Mouse (Mus musculus) lung, embryonic 14.5 days (tissue): Measurements from ENCODE around the gene Fgfr2. TPM values are rescaled to one million over a fixed set of nuclear protein-coding genes. Genes with fewer than 3 reads are reported as not detected.

ENCODE experiments used
- ATAC-seq: fragments of 200-750 bp; cut with Nextera tagmentation; 2 replicates; pipeline ENCODE4 v1.8.0; 2017; ENCODE audit warnings: mild to moderate bottlenecking, moderate TSS enrichment, moderate library complexity; ENCODE audit not compliant: insufficient read depth
- DNase-seq: peaks from one replicate; pipeline ENCODE4 v3.0.0-alpha.2; 2015
- H3K27ac ChIP-seq: fragments of 300-500 bp; sonication (generic); 2 replicates; pipeline ENCODE4 v1.5.1; 2014; ENCODE audit warnings: low read depth, mild to moderate bottlenecking, moderate library complexity
- H3K27me3 ChIP-seq: fragments of 300-500 bp; sonication (generic); 2 replicates; pipeline ENCODE4 v1.6.1; 2014; ENCODE audit warnings: low read length, control low read depth; ENCODE audit not compliant: insufficient read depth
- H3K36me3 ChIP-seq: fragments of 300-500 bp; sonication (generic); 2 replicates; pipeline ENCODE4 v1.6.1; 2014; ENCODE audit warnings: control low read depth; ENCODE audit not compliant: insufficient read depth
- H3K4me1 ChIP-seq: fragments of 300-500 bp; sonication (generic); 2 replicates; pipeline ENCODE4 v1.6.1; 2014; ENCODE audit warnings: antibody characterized with exemption, control low read depth; ENCODE audit not compliant: insufficient read depth
- H3K4me2 ChIP-seq: fragments of 300-500 bp; sonication (generic); 2 replicates; pipeline ENCODE4 v1.6.1; 2014; ENCODE audit warnings: mild to moderate bottlenecking
- H3K4me3 ChIP-seq: fragments of 300-500 bp; sonication (generic); 2 replicates; pipeline ENCODE4 v1.5.1; 2014; ENCODE audit warnings: low read depth, low read length
- H3K9ac ChIP-seq: fragments of 300-500 bp; sonication (generic); 2 replicates; pipeline ENCODE4 v1.6.1; 2014
- H3K9me3 ChIP-seq: fragments of 300-500 bp; sonication (generic); 2 replicates; pipeline ENCODE4 v1.6.1; 2016; ENCODE audit warnings: low read depth, low read length, control low read depth
- CTCF ChIP-seq: IDR thresholded peaks from 2 replicates; pipeline ENCODE4 v1.5.1; 2016; ENCODE audit warnings: antibody characterized with exemption, low read depth
- WGBS: fragments of 180-500 bp; shearing (Covaris S2); extraction: QIAGEN DNeasy Blood & Tissue Kit; methylation state at CpG from one replicate; pipeline ENCODE4 v1.1.7; 2014; 5-methylcytosine and 5-hydroxymethylcytosine counted together
- polyA plus RNA-seq: library from polyadenylated mRNA; unstranded; fragments of >200 nt; fragmentation: Nextera tagmentation; extraction: Ambion mirVana; gene quantifications from 2 replicates; pipeline ENCODE4 v1.2.1, GENCODE M21; 2014

Gene Fgfr2
- polyA plus RNA-seq, 1 experiment from 2014 or later = 179 TPM

DNA sequence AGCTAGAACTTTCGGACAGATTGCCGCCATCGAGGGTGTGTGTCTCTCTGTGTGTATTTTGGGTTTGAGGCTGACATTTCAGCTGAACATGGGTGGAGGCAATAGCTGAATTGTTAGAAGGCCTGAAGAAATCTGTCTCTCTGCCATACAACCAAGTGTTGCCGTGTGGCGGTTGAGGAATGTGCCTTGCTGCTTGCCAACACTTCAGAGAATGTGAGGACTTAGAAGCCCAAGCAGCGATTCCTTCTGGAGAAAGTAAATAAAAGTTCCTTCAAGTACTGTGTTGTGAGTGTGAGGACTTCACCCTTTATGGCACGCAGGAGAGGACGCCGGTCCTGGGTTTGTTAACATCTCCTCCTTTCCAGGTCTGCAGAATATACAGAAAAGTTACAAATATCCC lies 2482.5 kb downstream of the Fgfr2 start:
- peaks cover 4% of the 10 kb centered on the region for H3K4me1 ChIP-seq
- H3K4me2 ChIP-seq = no peak overlapping the region; the same call in 1 of the 2 replicates
- no peak overlapping the region for H3K9ac ChIP-seq
- no peaks in the 10 kb centered on the region for H3K9me3 ChIP-seq
- no peaks in the 10 kb centered on the region for H3K36me3 ChIP-seq
- DNase-seq (peak; percentile 69), ATAC-seq (peak; percentile 18; the same call in 1 of the 2 replicates)
- H3K4me3 ChIP-seq = no peak overlapping the region
- H3K27me3 ChIP-seq = no peaks in the 10 kb centered on the region
- peak overlapping the region; percentile 78 for H3K27ac ChIP-seq
- WGBS = 56% methylated on average over 9 of the region's 9 CpGs
- no peak for TF ChIP-seq CTCF

DNA sequence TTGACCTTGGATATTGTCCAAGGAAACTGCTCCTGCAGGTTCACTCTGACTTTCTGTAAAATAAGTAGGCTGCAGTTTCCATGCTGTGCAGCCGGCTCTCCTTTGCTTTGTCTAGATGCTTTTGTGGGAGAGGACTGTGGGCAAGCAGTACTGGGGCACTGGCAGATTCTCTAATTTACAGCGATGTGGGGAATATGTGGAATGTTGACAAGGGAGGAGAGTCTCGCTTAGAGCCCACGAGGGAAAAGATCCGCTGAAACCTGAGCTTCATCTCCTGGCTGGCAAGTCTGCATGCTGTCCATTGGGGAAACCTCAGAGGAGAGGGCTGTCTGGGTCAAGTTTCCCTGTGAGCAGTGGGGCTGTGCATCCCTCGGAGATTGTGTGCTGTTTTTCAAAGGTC lies 2485.3 kb downstream of the Fgfr2 start:
- Histone ChIP-seq H3K36me3 (no peaks in the 10 kb centered on the region), H3K4me1 (peaks cover 7% of the 10 kb centered on the region), H3K9ac (no peak overlapping the region), H3K4me3 (no peak overlapping the region), H3K27me3 (no peaks in the 10 kb centered on the region), H3K27ac (no peak overlapping the region), H3K4me2 (no peak overlapping the region), H3K9me3 (no peaks in the 10 kb centered on the region)
- DNase-seq (no peak), ATAC-seq (no peak)
- no peak for TF ChIP-seq CTCF
- 24% methylated on average over 6 of the region's 6 CpGs for WGBS

DNA sequence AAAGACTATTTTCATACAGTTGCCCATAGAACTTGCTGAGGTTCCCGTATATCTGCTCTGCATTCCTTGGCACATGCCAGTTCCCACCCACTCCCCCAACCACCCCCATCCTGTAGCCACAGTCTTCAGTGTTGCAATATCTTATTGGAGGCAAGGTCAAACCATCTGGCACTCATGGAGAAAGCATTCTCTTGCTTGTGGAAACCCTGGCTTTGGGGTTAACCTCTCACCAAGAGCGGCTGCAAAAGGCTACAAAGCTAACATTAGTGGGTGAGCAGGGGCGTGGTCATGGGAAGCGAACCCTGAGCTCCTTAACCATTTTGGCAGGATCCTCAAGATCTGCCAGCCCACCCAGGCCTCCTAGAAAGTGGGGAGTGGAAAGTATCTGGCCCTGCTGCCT lies 2486.2 kb downstream of the Fgfr2 start:
- Histone ChIP-seq H3K9me3 (no peaks in the 10 kb centered on the region), H3K4me2 (no peak overlapping the region), H3K4me1 (peaks cover 10% of the 10 kb centered on the region), H3K27me3 (no peaks in the 10 kb centered on the region), H3K4me3 (no peak overlapping the region), H3K27ac (no peak overlapping the region), H3K9ac (no peak overlapping the region), H3K36me3 (no peaks in the 10 kb centered on the region)
- DNase-seq = no peak
- no peak for ATAC-seq
- 77% methylated on average over 4 of the region's 4 CpGs for WGBS
- no peak for TF ChIP-seq CTCF

DNA sequence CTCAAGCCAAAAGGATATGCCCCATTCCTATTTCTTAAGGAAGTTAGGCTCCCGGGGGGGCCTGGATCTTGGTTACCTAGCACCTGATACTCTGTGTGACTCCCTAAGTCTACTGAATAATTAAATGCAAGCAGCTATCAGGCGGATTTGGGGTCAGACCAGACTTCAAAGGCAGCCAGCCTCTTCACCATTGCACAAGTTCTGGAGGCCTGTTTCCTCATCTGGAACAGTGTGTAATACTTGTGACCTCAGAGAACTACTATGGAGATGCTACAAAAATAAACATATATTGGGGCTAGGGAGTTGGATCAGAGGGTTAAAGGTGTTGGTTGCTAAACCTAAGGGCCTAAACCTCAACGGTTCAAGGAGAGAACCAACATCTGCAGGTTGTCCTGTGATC lies 2486.9 kb downstream of the Fgfr2 start:
- H3K36me3 ChIP-seq = no peaks in the 10 kb centered on the region
- ATAC-seq (no peak), DNase-seq (no peak)
- H3K27ac ChIP-seq = no peak overlapping the region
- H3K9ac ChIP-seq = no peak overlapping the region
- no peaks in the 10 kb centered on the region for H3K9me3 ChIP-seq
- no peaks in the 10 kb centered on the region for H3K27me3 ChIP-seq
- no peak overlapping the region for H3K4me3 ChIP-seq
- no peak overlapping the region for H3K4me2 ChIP-seq
- TF ChIP-seq CTCF = no peak
- H3K4me1 ChIP-seq = peaks cover 15% of the 10 kb centered on the region
- 66% methylated on average over 3 of the region's 3 CpGs for WGBS

DNA sequence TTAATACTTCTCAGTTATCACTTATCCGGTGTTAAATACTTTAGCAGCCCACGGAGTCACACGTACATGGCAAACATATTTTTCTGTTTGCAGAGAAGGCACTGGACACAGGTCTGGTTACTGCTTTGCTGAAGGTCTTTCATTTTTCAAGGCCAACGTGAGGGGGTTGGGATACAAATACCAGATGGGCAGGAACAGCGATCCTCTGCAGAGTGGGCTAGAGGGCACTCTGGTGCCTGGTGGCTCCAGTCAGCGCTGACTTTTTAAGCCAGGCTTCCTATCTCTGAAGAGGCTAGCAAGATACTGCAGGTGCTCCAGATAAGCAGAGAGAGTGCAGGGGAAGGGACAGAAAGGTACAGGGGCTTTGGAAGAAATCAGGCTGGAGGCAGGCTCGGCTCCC lies 2487.9 kb downstream of the Fgfr2 start:
- no peaks in the 10 kb centered on the region for H3K9me3 ChIP-seq
- TF ChIP-seq CTCF = no peak
- H3K27me3 ChIP-seq = no peaks in the 10 kb centered on the region
- no peak for ATAC-seq
- H3K36me3 ChIP-seq = no peaks in the 10 kb centered on the region
- no peak overlapping the region for H3K4me3 ChIP-seq
- DNase-seq = no peak
- H3K4me2 ChIP-seq = no peak overlapping the region
- 30% methylated on average over 7 of the region's 7 CpGs for WGBS
- H3K9ac ChIP-seq = no peak overlapping the region
- peaks cover 13% of the 10 kb centered on the region; the same call in 1 of the 2 replicates for H3K4me1 ChIP-seq
- H3K27ac ChIP-seq = no peak overlapping the region

DNA sequence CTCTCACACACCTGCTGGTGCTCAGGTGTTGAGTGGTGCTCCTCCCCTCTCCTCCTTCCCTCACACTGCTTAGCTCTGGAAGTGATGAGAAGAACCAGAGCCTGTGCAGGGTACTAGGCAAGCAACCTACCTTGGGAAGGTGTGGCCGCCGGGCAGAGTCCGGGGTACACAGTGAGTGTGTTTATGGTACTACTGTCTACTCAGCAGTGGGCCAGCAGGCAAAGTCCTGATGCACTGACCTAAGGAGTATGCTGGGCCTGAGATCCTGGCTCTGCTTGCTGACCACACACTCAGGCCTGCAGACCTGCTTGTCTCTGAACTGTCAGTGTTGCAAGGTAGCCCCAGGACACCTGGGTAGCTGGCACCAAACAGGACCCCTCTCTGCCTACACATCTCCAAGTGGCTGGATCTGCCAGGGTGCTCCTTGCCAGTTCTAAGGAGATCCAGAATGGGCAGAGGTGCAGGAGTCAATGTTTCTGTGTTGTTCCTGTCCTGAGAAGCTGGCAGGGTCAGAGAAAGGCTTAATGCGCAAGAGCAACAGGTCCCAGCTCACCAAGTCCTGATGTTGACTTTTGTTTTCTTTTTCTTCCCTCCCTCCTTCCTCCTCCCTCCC lies 2488.8 kb downstream of the Fgfr2 start:
- Histone ChIP-seq H3K9me3 (no peaks in the 10 kb centered on the region), H3K9ac (no peak overlapping the region), H3K4me1 (peaks cover 13% of the 10 kb centered on the region; the same call in 1 of the 2 replicates), H3K4me3 (no peak overlapping the region), H3K36me3 (no peaks in the 10 kb centered on the region), H3K4me2 (no peak overlapping the region), H3K27ac (no peak overlapping the region), H3K27me3 (no peaks in the 10 kb centered on the region)
- ATAC-seq (no peak), DNase-seq (no peak)
- WGBS = 78% methylated on average over 4 of the region's 4 CpGs
- TF ChIP-seq CTCF = no peak

DNA sequence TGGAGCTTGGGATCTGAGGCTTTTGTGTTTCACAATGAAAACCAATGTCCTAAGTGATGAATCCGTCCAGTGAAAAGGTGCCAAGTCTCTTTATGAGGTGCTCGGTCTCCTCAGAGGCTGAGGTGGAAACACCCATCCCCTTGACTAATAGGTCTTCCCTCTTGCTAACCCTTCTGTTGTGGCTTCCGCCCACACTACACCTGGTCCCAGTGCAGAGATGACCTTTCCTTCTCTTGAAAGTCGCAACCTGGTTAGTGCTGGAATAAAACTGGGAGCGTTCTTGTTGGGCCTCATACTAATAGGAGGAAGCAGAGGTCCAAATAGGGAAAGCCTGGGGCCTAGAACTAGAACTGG lies 2490.8 kb downstream of the Fgfr2 start:
- 90% methylated on average over 5 of the region's 5 CpGs for WGBS
- H3K27ac ChIP-seq = no peak overlapping the region
- no peaks in the 10 kb centered on the region for H3K36me3 ChIP-seq
- no peak for TF ChIP-seq CTCF
- ATAC-seq = no peak
- H3K27me3 ChIP-seq = no peaks in the 10 kb centered on the region
- H3K9me3 ChIP-seq = no peaks in the 10 kb centered on the region
- H3K4me3 ChIP-seq = no peak overlapping the region
- no peak for DNase-seq
- no peak overlapping the region for H3K9ac ChIP-seq
- peaks cover 13% of the 10 kb centered on the region; the same call in 1 of the 2 replicates for H3K4me1 ChIP-seq
- no peak overlapping the region for H3K4me2 ChIP-seq
